Mouse (Mus musculus): ENCODE measurements around the gene Hsd11b2. TPM values are rescaled to one million over a fixed set of nuclear protein-coding genes. Genes with fewer than 3 reads are reported as not detected.

The Hsd11b2 gene
- polyA plus RNA-seq (2015; fragmentation: Nextera tagmentation; extraction: Ambion mirVana): 6.9 TPM in 2 replicates

GRCm38 (mm10) chr8:105518436-105519313, at the start of gene Hsd11b2:
TSS of gene Hsd11b2 (plus strand) at chr8:105518755.

GRCm38 (mm10) chr8:105471314-105472015, 47.1 kb upstream of the Hsd11b2 start, which contains the start of gene Tppp3:
TSS of gene Tppp3 (minus strand) at chr8:105471526.

GRCm38 (mm10) chr8:105496439-105497180, 21.9 kb upstream of the Hsd11b2 start, which contains the start of gene Zdhhc1:
TSS of gene Zdhhc1 (minus strand) at chr8:105496902.

GRCm38 (mm10) chr8:105565952-105566702, 47.6 kb downstream of the Hsd11b2 start, which contains the start of gene Atp6v0d1:
TSS of gene Atp6v0d1 (minus strand) at chr8:105566047.

Other genes with a start within 250 kb of the Hsd11b2 start
- gene Hsf4, start 249.0 kb upstream of the Hsd11b2 start, polyA plus RNA-seq (2015; fragmentation: Nextera tagmentation; extraction: Ambion mirVana): 0.11 and 0.18 TPM in 2 replicates
- 19.7 and 19.8 TPM in 2 replicates for gene Nol3, start 242.6 kb upstream of the Hsd11b2 start, polyA plus RNA-seq (2015; fragmentation: Nextera tagmentation; extraction: Ambion mirVana)
- 2.1 TPM in 2 replicates for gene 4931428F04Rik, start 228.9 kb upstream of the Hsd11b2 start, polyA plus RNA-seq (2015; fragmentation: Nextera tagmentation; extraction: Ambion mirVana)
- 4.2 and 6.3 TPM in 2 replicates for gene Exoc3l, start 222.7 kb upstream of the Hsd11b2 start, polyA plus RNA-seq (2015; fragmentation: Nextera tagmentation; extraction: Ambion mirVana)
- 28.1 and 28.5 TPM in 2 replicates for gene E2f4, start 221.1 kb upstream of the Hsd11b2 start, polyA plus RNA-seq (2015; fragmentation: Nextera tagmentation; extraction: Ambion mirVana)
- 2.3 and 3.0 TPM in 2 replicates for gene Elmo3, start 213.2 kb upstream of the Hsd11b2 start, polyA plus RNA-seq (2015; fragmentation: Nextera tagmentation; extraction: Ambion mirVana)
- gene Lrrc29, start 192.5 kb upstream of the Hsd11b2 start, polyA plus RNA-seq (2015; fragmentation: Nextera tagmentation; extraction: Ambion mirVana): 2.5 and 2.8 TPM in 2 replicates
- gene Tmem208, start 192.4 kb upstream of the Hsd11b2 start, polyA plus RNA-seq (2015; fragmentation: Nextera tagmentation; extraction: Ambion mirVana): 70.3 and 73.5 TPM in 2 replicates
- 0.82 and 1.1 TPM in 2 replicates for gene Fhod1, start 170.8 kb upstream of the Hsd11b2 start, polyA plus RNA-seq (2015; fragmentation: Nextera tagmentation; extraction: Ambion mirVana)
- gene Slc9a5, start 169.9 kb upstream of the Hsd11b2 start, polyA plus RNA-seq (2015; fragmentation: Nextera tagmentation; extraction: Ambion mirVana): 0.45 and 0.52 TPM in 2 replicates
- 0.12 and 0.18 TPM in 2 replicates for gene Plekhg4, start 145.5 kb upstream of the Hsd11b2 start, polyA plus RNA-seq (2015; fragmentation: Nextera tagmentation; extraction: Ambion mirVana)
- 0.29 TPM in 1 of 2 replicates, not detected in the other for gene Kctd19, start 105.3 kb upstream of the Hsd11b2 start, polyA plus RNA-seq (2015; fragmentation: Nextera tagmentation; extraction: Ambion mirVana)
- 0.94 and 1.2 TPM in 2 replicates for gene Lrrc36, start 105.2 kb upstream of the Hsd11b2 start, polyA plus RNA-seq (2015; fragmentation: Nextera tagmentation; extraction: Ambion mirVana)
- 630 and 718 TPM in 2 replicates for gene Tppp3, start 47.2 kb upstream of the Hsd11b2 start, polyA plus RNA-seq (2015; fragmentation: Nextera tagmentation; extraction: Ambion mirVana)
- gene Zdhhc1, start 21.9 kb upstream of the Hsd11b2 start, polyA plus RNA-seq (2015; fragmentation: Nextera tagmentation; extraction: Ambion mirVana): 22.4 and 24.2 TPM in 2 replicates
- 57.6 and 67.5 TPM in 2 replicates for gene Atp6v0d1, start 47.3 kb downstream of the Hsd11b2 start, polyA plus RNA-seq (2015; fragmentation: Nextera tagmentation; extraction: Ambion mirVana)
- gene Ripor1, start 86.5 kb downstream of the Hsd11b2 start, polyA plus RNA-seq (2015; fragmentation: Nextera tagmentation; extraction: Ambion mirVana): 15.6 and 18.2 TPM in 2 replicates
- gene Ctcf, start 117.8 kb downstream of the Hsd11b2 start, polyA plus RNA-seq (2015; fragmentation: Nextera tagmentation; extraction: Ambion mirVana): 40.0 and 44.9 TPM in 2 replicates
- 0.27 and 0.62 TPM in 2 replicates for gene Agrp, start 118.6 kb downstream of the Hsd11b2 start, polyA plus RNA-seq (2015; fragmentation: Nextera tagmentation; extraction: Ambion mirVana)
- gene Carmil2, start 167.5 kb downstream of the Hsd11b2 start, polyA plus RNA-seq (2015; fragmentation: Nextera tagmentation; extraction: Ambion mirVana): 0.04 and 0.10 TPM in 2 replicates
- 24.6 and 25.1 TPM in 2 replicates for gene Acd, start 182.3 kb downstream of the Hsd11b2 start, polyA plus RNA-seq (2015; fragmentation: Nextera tagmentation; extraction: Ambion mirVana)
- 11.9 and 12.2 TPM in 2 replicates for gene Pard6a, start 182.4 kb downstream of the Hsd11b2 start, polyA plus RNA-seq (2015; fragmentation: Nextera tagmentation; extraction: Ambion mirVana)
- gene 4933405L10Rik, start 188.9 kb downstream of the Hsd11b2 start, polyA plus RNA-seq (2015; fragmentation: Nextera tagmentation; extraction: Ambion mirVana): not detected in 2 replicates
- gene Enkd1, start 189.5 kb downstream of the Hsd11b2 start, polyA plus RNA-seq (2015; fragmentation: Nextera tagmentation; extraction: Ambion mirVana): 3.2 and 3.8 TPM in 2 replicates
- gene Gfod2, start 239.9 kb downstream of the Hsd11b2 start, polyA plus RNA-seq (2015; fragmentation: Nextera tagmentation; extraction: Ambion mirVana): 5.0 and 7.8 TPM in 2 replicates

Measured in skeletal muscle tissue, postnatal 0 days (tissue).